Mouse (Mus musculus) C2C12 (cell line): ENCODE measurements around the gene Fkbp11. TPM values are rescaled to one million over a fixed set of nuclear protein-coding genes. Genes with fewer than 3 reads are reported as not detected.

Experiments used
- H3K27me3 ChIP-seq: one replicate; pipeline ENCODE4 v1.6.1; 2011; ENCODE audit not compliant: control insufficient read depth, insufficient read depth, insufficient read length
- H3K36me3 ChIP-seq: one replicate; pipeline ENCODE4 v1.6.1; 2011; ENCODE audit not compliant: control insufficient read depth, insufficient read depth
- H3K4me3 ChIP-seq: one replicate; pipeline ENCODE4 v1.5.1; 2011; ENCODE audit warnings: mild to moderate bottlenecking, control low read depth; ENCODE audit not compliant: poor library complexity, insufficient read depth, severe bottlenecking
- H3K79me2 ChIP-seq: one replicate; pipeline ENCODE4 v1.6.1; 2011; ENCODE audit not compliant: control insufficient read depth, insufficient read depth
- H3K79me3 ChIP-seq: one replicate; pipeline ENCODE4 v1.6.1; 2011; ENCODE audit warnings: low read depth, control low read depth
- H3ac ChIP-seq: one replicate; pipeline ENCODE3; 2011; ENCODE audit warnings: low read depth; ENCODE audit not compliant: control insufficient read depth, insufficient read length
- CEBPB ChIP-seq: IDR thresholded peaks from one replicate; pipeline ENCODE4 v1.6.1; 2011; ENCODE audit warnings: low read depth, mild to moderate bottlenecking, control low read depth, moderate library complexity
- CTCF ChIP-seq: IDR thresholded peaks from one replicate; pipeline ENCODE4 v1.5.1; 2011; ENCODE audit not compliant: control insufficient read depth, insufficient read depth, insufficient read length
- FOSL1 ChIP-seq: IDR thresholded peaks from one replicate; pipeline ENCODE4 v1.8.0; 2011; ENCODE audit warnings: mild to moderate bottlenecking, low read length; ENCODE audit not compliant: poor library complexity, insufficient read depth, severe bottlenecking
- MAX ChIP-seq: IDR thresholded peaks from one replicate; pipeline ENCODE4 v1.6.1; 2011; ENCODE audit warnings: mild to moderate bottlenecking, control low read depth
- MYOD1 ChIP-seq: IDR thresholded peaks from one replicate; pipeline ENCODE4 v1.6.1; 2011; ENCODE audit warnings: low read depth; ENCODE audit not compliant: control insufficient read depth, insufficient read length
- MYOG ChIP-seq: IDR thresholded peaks from one replicate; pipeline ENCODE4 v1.6.1; 2011; ENCODE audit not compliant: control insufficient read depth, insufficient read length; ENCODE audit errors: extremely low read depth
- USF1 ChIP-seq: IDR thresholded peaks from one replicate; pipeline ENCODE4 v1.6.1; 2011; ENCODE audit warnings: low read depth, mild to moderate bottlenecking, control low read depth, moderate library complexity
- polyA plus RNA-seq: library from polyadenylated mRNA; unstranded; fragments of >200 nt; fragmentation: generic; extraction: Trizol; gene quantifications from one replicate; pipeline ENCODE4 v1.2.1, GENCODE M21; 2012; ENCODE audit warnings: missing spikeins

Gene Fkbp11
- polyA plus RNA-seq, 1 experiment: 103 TPM

- H3K27me3 ChIP-seq: no peaks in the 10 kb centered on the region
- peaks cover 39% of the 10 kb centered on the region for H3K36me3 ChIP-seq
- no peak overlapping the region for H3ac ChIP-seq
- H3K4me3 ChIP-seq: no peak overlapping the region
- TF ChIP-seq MYOD1 (no peak), USF1 (no peak), CTCF (no peak), FOSL1 (no peak), CEBPB (no peak), MAX (no peak), MYOG (no peak)
- peaks cover 23% of the 10 kb centered on the region for H3K79me2 ChIP-seq
- H3K79me3 ChIP-seq: peaks cover 4% of the 10 kb centered on the region
These were observed 46.1 kb upstream of the Fkbp11 start for GRCm38 (mm10) chr15:98774096-98774495.

- Histone ChIP-seq H3ac (no peak overlapping the region), H3K4me3 (no peak overlapping the region), H3K79me2 (peaks cover 20% of the 10 kb centered on the region), H3K27me3 (no peaks in the 10 kb centered on the region), H3K79me3 (peaks cover 4% of the 10 kb centered on the region), H3K36me3 (peaks cover 39% of the 10 kb centered on the region)
- TF ChIP-seq FOSL1 (no peak), MAX (no peak), MYOG (no peak), MYOD1 (no peak), USF1 (no peak), CEBPB (no peak), CTCF (no peak)
These were observed 44.7 kb upstream of the Fkbp11 start for GRCm38 (mm10) chr15:98772511-98773211.

GRCm38 (mm10) chr15:98771813-98772425, 43.9 kb upstream of the Fkbp11 start:
- no peaks in the 10 kb centered on the region for H3K27me3 ChIP-seq
- H3K79me3 ChIP-seq: no peaks in the 10 kb centered on the region
- peaks cover 13% of the 10 kb centered on the region for H3K79me2 ChIP-seq
- no peak overlapping the region for H3K4me3 ChIP-seq
- H3ac ChIP-seq: no peak overlapping the region
- peaks cover 39% of the 10 kb centered on the region for H3K36me3 ChIP-seq
- no peak for TF ChIP-seq MYOD1

- Histone ChIP-seq H3K36me3 (peaks cover 23% of the 10 kb centered on the region), H3K4me3 (no peak overlapping the region), H3K27me3 (no peaks in the 10 kb centered on the region), H3K79me3 (no peaks in the 10 kb centered on the region), H3K79me2 (no peaks in the 10 kb centered on the region), H3ac (no peak overlapping the region)
- peak; percentile 66 for TF ChIP-seq MAX
- TF ChIP-seq CTCF: no peak
These were observed 40.3 kb upstream of the Fkbp11 start for GRCm38 (mm10) chr15:98768259-98768658.

- TF ChIP-seq CTCF: no peak
- no peak for TF ChIP-seq MYOD1
- TF ChIP-seq USF1: no peak
- TF ChIP-seq MAX: no peak
- no peak for TF ChIP-seq FOSL1
- TF ChIP-seq CEBPB: no peak
- TF ChIP-seq MYOG: no peak
- Histone ChIP-seq H3K79me2 (peaks cover 22% of the 10 kb centered on the region), H3K79me3 (peaks cover 12% of the 10 kb centered on the region), H3K27me3 (no peaks in the 10 kb centered on the region), H3ac (no peak overlapping the region), H3K36me3 (peaks cover 8% of the 10 kb centered on the region), H3K4me3 (no peak overlapping the region)
These were observed 37.9 kb upstream of the Fkbp11 start for GRCm38 (mm10) chr15:98765929-98766328.
